Mouse (Mus musculus) heart, adult 2 months (tissue): Measurements from ENCODE around the gene Ascl5. TPM values are rescaled to one million over a fixed set of nuclear protein-coding genes. Genes with fewer than 3 reads are reported as not detected.

Source experiments
- DNase-seq, 2 experiments: peaks; one replicate each; pipeline ENCODE4 v3.0.0; 2021
- H3K27ac ChIP-seq: fragments of 200-600 bp; 2 replicates; pipeline ENCODE4 v1.8.1; 2022
- H3K27me3 ChIP-seq: fragments of 200-500 bp; 2 replicates; pipeline ENCODE4 v1.6.1; 2012; ENCODE audit warnings: mild to moderate bottlenecking, low read length, inconsistent platforms, mixed read lengths; ENCODE audit not compliant: control insufficient read depth, insufficient read depth
- H3K36me3 ChIP-seq: fragments of 200-500 bp; 2 replicates; pipeline ENCODE4 v1.6.1; 2012; ENCODE audit warnings: low read length, inconsistent platforms; ENCODE audit not compliant: control insufficient read depth, insufficient read depth
- H3K4me1 ChIP-seq: fragments of 200-500 bp; 2 replicates; pipeline ENCODE4 v1.6.1; 2011; ENCODE audit warnings: low read length; ENCODE audit not compliant: control insufficient read depth, insufficient read depth
- H3K4me3 ChIP-seq: fragments of 200-600 bp; 2 replicates; pipeline ENCODE4 v1.8.1; 2022
- H3K79me2 ChIP-seq: fragments of 200-500 bp; replicated peaks from 2 replicates; pipeline ENCODE4 v1.6.1; 2012; ENCODE audit warnings: mild to moderate bottlenecking, inconsistent platforms, low read length, moderate library complexity, mixed read lengths; ENCODE audit not compliant: control insufficient read depth, insufficient read depth
- H3K9ac ChIP-seq: fragments of 200-500 bp; 2 replicates; pipeline ENCODE4 v1.6.1; 2012; ENCODE audit warnings: low read depth, mild to moderate bottlenecking, control low read depth, inconsistent platforms, low read length, mixed read lengths
- CTCF ChIP-seq: fragments of 200-600 bp; IDR thresholded peaks from 2 replicates; pipeline ENCODE4 v1.8.1; 2022; ENCODE audit warnings: antibody characterized with exemption, mild to moderate bottlenecking, moderate library complexity
- EP300 ChIP-seq: fragments of 200-500 bp; IDR thresholded peaks from 2 replicates; pipeline ENCODE4 v1.6.1; 2011; ENCODE audit warnings: low read depth, low read length, control low read depth; ENCODE audit not compliant: insufficient read depth
- POLR2A ChIP-seq: fragments of 200-500 bp; IDR thresholded peaks from 2 replicates; pipeline ENCODE4 v1.6.1; 2011; ENCODE audit warnings: mild to moderate bottlenecking, low read depth, low read length, control low read depth; ENCODE audit not compliant: insufficient read depth
- WGBS: fragments of 180-500 bp; shearing (Covaris S2); methylation state at CpG from one replicate; pipeline ENCODE4 v1.1.7; 2018; 5-methylcytosine and 5-hydroxymethylcytosine counted together
- intact Hi-C: fragments of 180-260 bp; cut with DNase I; formaldehyde crosslinking; loops from one replicate; pipeline ENCODE4 v1.15.1; 2025
- polyA plus RNA-seq: library from polyadenylated mRNA; depleted of rRNA; stranded (reverse); fragments of >200 nt; gene quantifications from 2 replicates; pipeline ENCODE4 v1.2.3, GENCODE M21; 2012; rRNA removed
- total RNA-seq, 2 experiments: library from RNA; stranded (reverse); gene quantifications; 2 replicates each; pipeline ENCODE4 v1.2.3; 2021

Gene Ascl5
- total and polyA plus RNA-seq, 3 experiments = not detected

GRCm38 (mm10) chr1:136094807-136095206 is 44.2 kb downstream of the Ascl5 start:
- DNase-seq = no peak
- H3K4me1 ChIP-seq = peaks cover under 1% of the 10 kb centered on the region; the same call in 1 of the 2 replicates
- no peaks in the 10 kb centered on the region for H3K36me3 ChIP-seq
- no peaks in the 10 kb centered on the region for H3K27me3 ChIP-seq
- intact Hi-C loops = no loop called here
- no peaks in the 10 kb centered on the region for H3K79me2 ChIP-seq
- H3K27ac ChIP-seq = no peak overlapping the region
- 71% methylated on average over 5 of the region's 5 CpGs for WGBS
- no peak overlapping the region for H3K9ac ChIP-seq
- H3K4me3 ChIP-seq = no peak overlapping the region
- TF ChIP-seq CTCF (no peak), EP300 (no peak), POLR2A (no peak)

Other genes starting within 250 kb of the Ascl5 start
- 1 to 10 TPM; 7.2 to 7.3 TPM for gene Lad1, start 232.2 kb upstream of the Ascl5 start, total RNA-seq
- 13.2 and 16.2 TPM in 2 replicates for gene Lad1, start 232.2 kb upstream of the Ascl5 start, polyA plus RNA-seq
- gene Tnnt2, start 214.4 kb upstream of the Ascl5 start, total RNA-seq = 1,000 to 10,000 TPM; 8,290 to 9,301 TPM
- 3,392 and 4,661 TPM in 2 replicates for gene Tnnt2, start 214.4 kb upstream of the Ascl5 start, polyA plus RNA-seq
- gene Pkp1, start 131.6 kb upstream of the Ascl5 start, total RNA-seq = not detected
- 0.03 and 0.16 TPM in 2 replicates for gene Pkp1, start 131.6 kb upstream of the Ascl5 start, polyA plus RNA-seq
- gene Igfn1, start 44.5 kb upstream of the Ascl5 start, total RNA-seq = not detected
- not detected in 2 replicates for gene Igfn1, start 44.5 kb upstream of the Ascl5 start, polyA plus RNA-seq
- gene Tmem9, start 42.7 kb upstream of the Ascl5 start, total RNA-seq = 10 to 100 TPM; 11.1 to 13.1 TPM
- gene Tmem9, start 42.7 kb upstream of the Ascl5 start, polyA plus RNA-seq = 28.6 and 47.8 TPM in 2 replicates
- gene Cacna1s, start 1.9 kb downstream of the Ascl5 start, total RNA-seq = 1 to 10 TPM; 8.0 to 9.1 TPM
- 11.4 and 12.4 TPM in 2 replicates for gene Cacna1s, start 1.9 kb downstream of the Ascl5 start, polyA plus RNA-seq
- under 1 TPM; 0.78 to 0.98 TPM for gene Kif21b, start 80.6 kb downstream of the Ascl5 start, total RNA-seq
- 1.7 and 2.7 TPM in 2 replicates for gene Kif21b, start 80.6 kb downstream of the Ascl5 start, polyA plus RNA-seq
- not detected for gene Mroh3, start 162.0 kb downstream of the Ascl5 start, total RNA-seq
- gene Mroh3, start 162.0 kb downstream of the Ascl5 start, polyA plus RNA-seq = not detected in 2 replicates
- gene Inava, start 183.5 kb downstream of the Ascl5 start, total RNA-seq = not detected
- gene Inava, start 183.5 kb downstream of the Ascl5 start, polyA plus RNA-seq = 0.29 TPM in 1 of 2 replicates, not detected in the other
- not detected for gene Gpr25, start 210.1 kb downstream of the Ascl5 start, total RNA-seq
- not detected in 2 replicates for gene Gpr25, start 210.1 kb downstream of the Ascl5 start, polyA plus RNA-seq